14 mouse cellular contexts compared by ENCODE assay signal in the genomic region with DNA sequence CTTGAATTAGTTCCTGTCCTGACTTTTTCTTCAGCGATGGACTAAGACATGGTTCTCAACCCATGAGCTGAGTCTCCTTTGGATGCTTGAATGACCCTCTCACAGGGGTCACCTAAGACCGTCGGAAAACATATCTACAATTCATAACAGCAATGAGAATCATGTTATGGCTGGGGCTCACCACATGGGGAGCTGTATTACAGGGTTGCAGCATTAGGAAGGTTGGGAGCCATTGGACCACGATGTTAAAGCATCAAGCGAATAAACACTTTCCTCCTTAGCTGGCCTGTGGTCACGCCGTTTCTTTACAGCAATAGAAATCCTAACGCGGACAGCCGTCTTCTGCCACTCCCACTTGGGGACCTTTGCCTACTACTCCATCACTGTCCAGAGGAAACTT.
DNase-seq lines count a peak whose midpoint lies in the region; TF ChIP-seq lines count a peak whose summit lies in the region.
"Had no signal": no experiment of that assay in that cellular context is flagged by ENCODE, and none has a peak within 500 bp of the region (broad histone marks: within the 10 kb centered on the region; RNA-seq: fewer than 3 reads in every experiment).

No protein-coding gene starts in this region.

- TF ChIP-seq CTCF in heart, adult 2 months (IDR thresholded peaks at IDR 0.05): peak; percentile 69
- peak; percentile 36 for TF ChIP-seq CTCF in bone marrow, adult 2 months (IDR thresholded peaks at IDR 0.05; ENCODE audit: control insufficient read depth, insufficient read depth, low read length)

- TF ChIP-seq EP300 in heart, adult 2 months (IDR thresholded peaks at IDR 0.05; ENCODE audit: insufficient read depth, low read depth, low read length): no peak

- no peak overlapping the region for H3K27ac ChIP-seq in heart, adult 2 months
- H3K27ac ChIP-seq in bone marrow, adult 2 months (ENCODE audit: control insufficient read depth, insufficient read depth, low read depth, low read length, poor library complexity): no peak overlapping the region
- H3K27ac ChIP-seq: heart, embryonic 10.5 days; liver, embryonic 15.5 days had no signal

- no peak overlapping the region for H3K9ac ChIP-seq in heart, adult 2 months (ENCODE audit: low read depth, low read length)
- H3K9ac ChIP-seq: liver, embryonic 15.5 days had no signal

- no peak for DNase-seq in heart, adult 2 months
- no peak for DNase-seq in heart, adult 18-20 months
- peak; percentile 41 for DNase-seq in lung, postnatal 10 days
- DNase-seq in lung, postnatal 25 days (ENCODE audit: low spot score): no peak
- DNase-seq in splenic B cell, adult 2 months (ENCODE audit: low read depth, low spot score): peak; percentile 32
- no peak for DNase-seq in urinary bladder, adult 18-20 months (ENCODE audit: low spot score in 2 of 2)
- no peak for DNase-seq in gastrocnemius, postnatal 14 days
- DNase-seq: adrenal gland, adult 2 months; cerebellum, adult 9-10 months; layer of hippocampus, postnatal 36 days had no signal

- WGBS in heart, adult 2 months: 70% methylated on average over 10 of the region's 10 CpGs
- WGBS in bone marrow, adult 2 months: 63% methylated on average over 10 of the region's 10 CpGs

- H3K4me3 ChIP-seq in heart, adult 2 months: no peak overlapping the region
- no peak overlapping the region for H3K4me3 ChIP-seq in bone marrow, adult 2 months (replicated peaks; ENCODE audit: control insufficient read depth, low read depth, low read length)
- H3K4me3 ChIP-seq: heart, embryonic 10.5 days; liver, embryonic 15.5 days had no signal

- intact Hi-C loops in heart, adult 2 months (cut with DNase I): loop anchor here (2.0 to 5.0 kb wide), 4 partner anchors 63 to 657 kb away; a partner anchor contains a TSS
- intact Hi-C loops in gastrocnemius, postnatal 14 days (cut with DNase I; ENCODE audit: low total_unique reads): loop anchor here (5.0 to 10.0 kb wide), 3 partner anchors 55 to 437 kb away; no protein-coding TSS in a partner anchor

- TF ChIP-seq POLR2A in heart, adult 2 months (IDR thresholded peaks at IDR 0.05; ENCODE audit: insufficient read depth, low read depth, low read length): no peak
- no peak for TF ChIP-seq POLR2A in bone marrow, adult 2 months (IDR thresholded peaks at IDR 0.05; ENCODE audit: borderline replicate concordance, control insufficient read depth, low read depth, low read length)

- H3K4me1 ChIP-seq in heart, adult 2 months (ENCODE audit: control insufficient read depth, insufficient read depth, low read length): peaks cover 7% of the 10 kb centered on the region
- peaks cover 2% of the 10 kb centered on the region; the same call in 1 of the 2 replicates for H3K4me1 ChIP-seq in bone marrow, adult 2 months (ENCODE audit: control insufficient read depth, insufficient read depth, low read length)
- H3K4me1 ChIP-seq: liver, embryonic 15.5 days had no signal

- H3K36me3 ChIP-seq in heart, adult 2 months (ENCODE audit: control insufficient read depth, insufficient read depth, low read length): no peaks in the 10 kb centered on the region
- no peaks in the 10 kb centered on the region for H3K36me3 ChIP-seq in splenic B cell, adult 2 months (ENCODE audit: control insufficient read depth, insufficient read depth, low read length, poor library complexity, severe bottlenecking)
- H3K36me3 ChIP-seq: G1E; heart, embryonic 10.5 days; liver, embryonic 15.5 days had no signal

- no peaks in the 10 kb centered on the region for H3K27me3 ChIP-seq in heart, adult 2 months (ENCODE audit: control insufficient read depth, insufficient read depth, low read length)
- no peaks in the 10 kb centered on the region for H3K27me3 ChIP-seq in splenic B cell, adult 2 months (ENCODE audit: control insufficient read depth, insufficient read depth, low read length, poor library complexity, severe bottlenecking)
- H3K27me3 ChIP-seq: liver, embryonic 15.5 days had no signal

- peaks cover 2% of the 10 kb centered on the region; the same call in 1 of the 2 replicates for H3K79me2 ChIP-seq in heart, adult 2 months (replicated peaks; ENCODE audit: control insufficient read depth, insufficient read depth, low read length)

Comparison
In these comparisons a context has a peak if more than half of its experiments do, and no peak if none do; other contexts are left out.
1. DNase-seq: peak in lung, postnatal 10 days (single experiment) and splenic B cell, adult 2 months (single experiment); none in heart, adult 2 months (0 of 2), heart, adult 18-20 months (0 of 2), lung, postnatal 25 days (single experiment), urinary bladder, adult 18-20 months (0 of 2) and gastrocnemius, postnatal 14 days (single experiment).